Mouse (Mus musculus) thymus, postnatal 36 days (tissue): Measurements from ENCODE around the gene Cdc6.
"Not testable (repeated sequence)": the region's sequence is repeated elsewhere in the genome, so short reads cannot be mapped to it uniquely, and the experiment has no call there.

Source experiments
- DNase-seq, 2 experiments: peaks; one replicate each; pipeline ENCODE4 v3.0.0; 2022; ENCODE audit warnings: mixed read lengths in 2 of 2

The Cdc6 gene

DNA sequence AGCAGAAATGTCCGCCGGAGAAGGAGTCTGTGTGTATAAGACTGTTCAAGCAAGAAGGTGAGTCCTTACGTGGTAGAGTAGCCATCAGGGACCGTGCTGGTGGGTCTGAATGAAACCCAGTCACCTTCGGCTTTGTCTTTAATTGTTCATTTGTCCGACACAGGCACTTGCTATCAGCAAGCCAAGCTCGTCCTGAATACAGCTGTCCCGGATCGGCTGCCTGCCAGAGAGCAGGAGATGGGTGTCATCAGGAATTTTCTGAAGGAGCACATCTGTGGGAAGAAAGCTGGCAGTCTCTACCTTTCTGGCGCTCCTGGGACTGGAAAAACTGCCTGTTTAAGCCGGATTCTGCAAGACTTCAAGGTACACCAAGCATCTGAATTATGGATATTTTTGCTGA, 2.8 kb downstream of the Cdc6 start:
- DNase-seq = no peak

DNA sequence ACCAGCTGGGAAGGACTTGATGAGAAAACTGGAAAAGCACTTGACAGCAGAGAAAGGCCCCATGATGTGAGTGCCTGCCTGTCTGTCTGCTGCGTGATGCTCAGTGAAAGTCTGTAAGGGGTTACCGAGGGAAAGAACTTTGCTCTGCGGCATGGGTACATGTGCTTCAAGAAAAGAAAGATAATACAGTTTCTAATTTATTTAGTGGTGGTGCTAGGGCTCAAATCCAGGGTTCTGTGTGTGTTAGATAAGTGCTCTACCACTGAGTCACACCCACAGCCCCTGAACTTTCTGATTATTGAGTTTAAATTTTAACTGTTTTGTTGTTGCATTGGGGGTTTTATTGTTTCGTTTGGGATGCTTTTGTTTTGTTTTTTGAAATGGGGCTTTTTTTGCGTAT, 3.9 kb downstream of the Cdc6 start:
- no peak for DNase-seq

DNA sequence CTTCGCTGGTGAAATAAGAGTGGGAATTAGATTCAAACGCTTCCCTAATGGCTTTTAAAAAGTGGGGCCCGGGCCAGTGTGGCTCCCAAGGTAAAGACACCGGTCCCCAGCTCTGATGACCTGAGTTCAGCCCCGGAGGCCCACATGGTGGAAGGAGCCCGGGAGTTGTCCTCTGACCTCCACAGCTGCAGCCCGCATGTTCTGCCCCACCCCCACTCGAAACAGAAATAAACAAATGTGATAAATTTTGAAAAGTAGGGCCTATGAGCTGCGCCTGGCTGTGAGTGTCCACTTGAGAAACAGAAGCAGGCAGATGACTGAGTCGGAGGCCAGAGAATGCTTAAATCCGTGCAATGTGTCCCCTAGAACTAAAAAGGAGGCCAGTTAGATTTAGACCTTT, 6.6 kb downstream of the Cdc6 start:
- DNase-seq = no peak

DNA sequence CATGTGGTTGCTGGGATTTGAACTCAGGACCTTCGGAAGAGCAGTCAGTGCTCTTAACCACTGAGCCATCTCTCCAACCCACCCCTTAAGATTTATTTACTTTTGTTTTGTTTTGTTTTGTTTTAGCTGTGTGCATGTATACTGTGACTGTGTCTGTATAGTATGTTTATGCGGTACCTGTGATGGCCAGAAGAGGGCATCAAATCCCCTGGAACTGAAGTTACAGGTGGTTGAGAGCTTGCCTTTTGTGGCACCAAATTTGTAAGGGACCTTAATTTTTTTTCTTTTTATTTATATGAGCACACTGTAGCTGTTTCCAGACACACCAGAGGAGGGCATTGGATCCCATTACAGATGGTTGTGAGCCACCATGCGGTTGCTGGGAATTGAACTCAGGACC, 8.8 kb downstream of the Cdc6 start:
- DNase-seq = peak; percentile 43 to 45

DNA sequence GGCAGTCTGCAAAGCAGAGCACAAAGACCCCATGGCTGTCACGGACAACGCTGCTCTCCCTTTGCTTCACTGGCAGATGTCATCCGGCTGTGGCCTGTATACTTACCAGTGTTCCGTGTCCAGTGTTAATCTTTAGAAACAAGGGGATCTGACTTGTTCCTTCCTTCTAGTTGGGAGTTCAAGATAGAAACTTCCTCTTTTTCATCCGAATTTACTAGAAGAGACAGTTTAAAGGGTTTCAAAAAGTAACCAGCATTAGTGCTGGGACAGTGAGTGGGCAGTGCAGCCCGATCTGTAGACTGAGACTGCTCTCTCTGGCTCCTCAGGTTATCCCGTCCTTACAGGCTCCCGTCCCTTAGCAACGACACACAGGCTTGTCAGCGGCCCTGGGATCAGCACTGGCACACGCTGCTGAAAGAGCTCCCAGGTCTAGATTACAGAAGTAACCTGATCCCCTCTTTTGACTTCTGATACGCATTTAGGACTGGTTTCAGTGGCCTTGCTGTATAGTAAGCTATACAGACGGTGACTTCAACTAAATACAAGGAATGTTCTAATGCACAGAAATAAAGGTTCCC, 9.9 kb downstream of the Cdc6 start:
- DNase-seq = no peak

DNA sequence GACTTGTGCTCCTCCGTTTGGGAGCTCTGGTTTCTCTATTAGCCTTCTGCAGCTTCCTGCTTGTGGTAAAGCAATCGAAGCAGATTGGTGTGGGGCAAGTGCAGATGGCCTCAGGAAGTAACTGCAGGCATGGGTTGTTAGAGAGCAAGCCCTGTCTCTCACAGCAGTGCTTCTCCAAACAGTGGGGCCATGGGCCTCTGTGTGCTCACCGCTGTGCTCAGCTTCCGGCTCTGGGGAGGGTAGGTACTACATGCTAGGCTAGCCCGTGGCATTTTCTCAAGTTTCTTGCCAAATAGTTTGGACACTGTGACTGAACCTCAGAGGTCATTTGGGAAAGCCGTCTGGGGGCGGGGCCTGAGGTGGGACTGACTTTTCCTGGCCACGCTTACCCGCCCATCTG, 10.6 kb downstream of the Cdc6 start:
- DNase-seq = peak in 1 of 2 experiments; percentile 50

DNA sequence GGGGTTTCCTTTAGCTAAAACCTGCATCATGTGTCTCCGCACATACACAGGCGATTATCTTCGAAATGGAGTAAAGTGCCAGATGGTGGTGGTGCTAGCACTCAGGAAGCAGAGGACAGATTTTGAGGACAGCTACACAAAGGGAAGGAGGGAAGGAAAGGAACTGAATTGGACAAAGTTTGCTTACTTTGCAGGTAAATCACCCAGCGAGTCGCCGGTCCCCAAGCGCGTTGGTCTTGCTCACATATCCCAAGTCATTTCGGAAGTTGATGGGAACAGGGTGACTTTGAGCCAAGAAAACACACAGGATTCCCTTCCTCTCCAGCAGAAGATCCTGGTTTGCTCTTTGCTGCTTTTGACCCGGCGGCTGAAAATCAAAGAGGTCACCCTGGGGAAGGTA, 11.4 kb downstream of the Cdc6 start:
- no peak for DNase-seq

DNA sequence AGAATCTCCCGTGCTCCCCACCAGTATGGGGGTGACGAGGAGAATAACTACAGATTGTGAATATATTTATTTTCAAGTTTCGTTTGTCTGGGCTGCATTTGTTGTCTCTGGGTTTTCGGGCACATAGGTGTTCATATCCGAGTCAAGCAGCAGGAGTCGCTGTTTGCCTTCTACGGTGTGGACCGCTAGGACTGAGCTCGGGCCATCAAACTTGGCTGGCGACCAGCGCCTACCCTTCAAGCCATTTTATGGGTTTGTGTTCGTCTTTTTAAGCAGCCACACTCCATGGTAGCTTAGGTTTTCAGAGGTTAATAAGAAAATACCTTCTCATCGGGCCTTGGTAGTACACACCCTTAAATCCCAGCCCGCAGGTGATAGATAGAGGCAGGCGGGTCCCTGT, 14.2 kb downstream of the Cdc6 start:
- not testable (repeated sequence) for DNase-seq

DNA sequence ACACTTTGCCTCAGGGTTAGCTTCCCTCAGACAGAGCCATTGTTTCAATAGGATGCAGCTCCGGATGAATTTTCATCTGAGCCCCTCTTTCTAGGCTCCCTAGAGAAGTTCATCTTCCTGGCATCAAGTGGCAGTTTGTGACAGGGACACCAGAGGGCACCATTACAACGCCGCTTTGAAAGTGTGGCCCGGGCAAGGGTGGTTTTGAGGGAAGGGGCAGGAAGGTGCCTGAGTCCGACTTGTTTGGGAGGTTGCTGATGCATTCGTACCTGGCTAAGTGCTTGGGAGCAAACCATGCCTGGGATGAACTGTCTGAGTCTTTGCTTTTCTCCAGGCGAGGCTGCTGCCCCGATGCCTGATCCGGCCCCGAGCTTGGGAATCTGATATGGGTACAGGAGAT, 14.7 kb downstream of the Cdc6 start:
- DNase-seq = peak; percentile 65 to 70

DNA sequence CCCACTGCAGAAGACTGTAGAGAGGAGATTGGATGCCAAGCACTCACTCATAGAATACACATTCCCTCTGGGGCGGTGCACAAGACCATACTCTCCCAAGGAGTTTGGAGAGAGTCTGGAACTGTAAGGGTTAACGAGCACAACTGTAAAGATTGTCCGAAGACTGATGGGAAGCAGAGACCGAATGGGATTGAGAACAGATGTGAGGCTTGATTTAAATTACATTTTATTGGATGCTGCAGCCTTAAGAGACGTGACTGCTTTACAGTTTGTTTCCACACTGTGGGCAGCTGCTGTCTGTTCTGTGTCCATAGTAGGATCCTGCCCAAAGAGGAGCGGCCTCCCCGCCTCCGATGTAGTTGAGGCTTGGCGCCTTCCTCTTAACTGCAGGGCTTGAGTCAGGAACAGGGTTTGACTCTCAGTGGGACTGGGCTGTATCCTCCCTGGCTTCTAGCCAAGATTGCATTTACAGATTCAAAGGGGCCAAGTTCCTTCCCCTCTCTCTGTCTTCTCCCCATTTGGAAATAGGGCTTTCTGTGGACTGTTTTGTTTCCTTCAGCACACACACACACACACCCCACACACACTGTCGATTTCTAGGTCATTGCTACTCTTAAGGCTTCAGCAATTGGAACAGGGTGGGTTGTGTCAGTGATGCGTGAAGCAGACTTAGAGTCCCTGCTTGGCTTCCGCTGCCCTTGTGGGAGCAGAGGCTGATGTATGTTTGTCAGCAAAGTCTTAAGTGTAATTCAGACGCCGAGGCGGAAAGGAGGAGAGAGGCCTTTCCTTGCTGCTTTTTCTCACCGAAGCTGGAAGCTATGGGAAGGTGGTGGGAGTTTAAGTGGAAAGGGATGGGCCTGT, 15.5 kb downstream of the Cdc6 start:
- not testable (repeated sequence) for DNase-seq

DNA sequence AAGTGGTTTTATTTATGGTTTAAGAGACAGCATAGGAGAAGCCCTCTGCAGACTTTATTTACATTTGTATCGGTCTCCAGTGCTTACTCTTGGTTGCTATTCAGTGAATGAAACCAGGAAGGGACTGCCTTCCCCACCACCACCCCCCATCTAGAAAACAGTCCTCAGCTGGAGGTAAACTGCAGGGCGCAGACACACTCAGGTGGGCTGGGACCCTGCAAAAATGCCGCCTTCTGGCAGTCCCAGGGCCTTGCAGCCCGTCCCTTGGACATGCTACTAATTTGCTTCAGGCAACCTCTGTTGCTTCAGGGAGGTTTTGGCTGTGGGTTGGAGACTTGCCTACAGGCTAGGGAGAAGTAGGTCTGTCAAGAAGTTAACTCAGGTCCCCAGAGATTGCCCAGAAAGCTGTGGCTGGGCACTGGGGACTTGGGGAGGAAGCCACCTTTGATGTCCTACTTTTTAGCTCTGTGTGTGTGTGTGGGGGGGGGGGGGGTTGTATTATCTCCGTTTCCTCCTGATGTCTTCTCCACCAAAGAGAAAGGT, 17.1 kb downstream of the Cdc6 start:
- DNase-seq = no peak

DNA sequence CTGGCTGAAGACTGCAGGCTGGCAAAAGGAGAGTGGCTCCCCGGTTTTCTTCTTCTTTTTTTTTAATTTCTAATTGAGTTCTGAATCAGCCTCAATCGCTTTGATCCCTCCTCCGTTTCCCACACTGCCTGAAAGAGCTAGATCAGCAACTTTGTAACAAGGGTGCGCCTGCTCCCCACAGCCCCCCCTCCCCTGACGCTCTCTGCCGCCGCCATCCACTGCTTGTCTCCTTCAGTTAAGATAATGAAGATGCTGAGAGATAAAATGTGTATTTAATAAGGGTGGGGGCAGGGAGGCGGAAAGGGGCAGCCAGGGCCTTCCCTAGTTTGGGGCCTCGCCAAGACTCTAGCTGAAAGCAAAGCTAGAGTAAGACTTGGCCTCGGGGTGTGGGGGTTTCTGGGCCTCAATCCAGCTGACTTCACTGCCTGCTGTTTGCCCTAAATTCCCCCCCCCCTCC, 17.7 kb downstream of the Cdc6 start:
- no peak for DNase-seq

DNA sequence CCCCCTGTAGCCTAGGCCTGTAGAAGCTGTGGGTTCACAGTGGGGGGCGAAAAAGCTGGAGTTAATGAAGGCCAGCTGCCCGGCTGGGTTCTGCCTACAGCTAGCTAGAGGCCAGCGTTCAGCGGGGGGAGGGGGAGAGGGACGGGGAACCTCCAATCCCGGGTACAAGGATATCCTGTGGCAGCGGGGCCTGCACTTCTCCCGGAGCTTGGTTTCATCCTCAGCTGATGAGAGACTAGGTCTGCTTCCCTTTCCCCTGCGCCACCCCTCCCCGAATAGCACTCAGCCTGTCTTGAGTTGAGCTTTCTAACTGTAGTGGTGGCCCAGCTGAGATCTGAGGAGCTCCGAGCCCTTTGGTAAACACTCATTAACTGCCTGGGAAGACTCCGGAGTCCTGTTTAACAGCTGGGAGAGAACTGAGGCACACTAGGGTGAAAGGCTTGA, 18.3 kb downstream of the Cdc6 start:
- DNase-seq = no peak

DNA sequence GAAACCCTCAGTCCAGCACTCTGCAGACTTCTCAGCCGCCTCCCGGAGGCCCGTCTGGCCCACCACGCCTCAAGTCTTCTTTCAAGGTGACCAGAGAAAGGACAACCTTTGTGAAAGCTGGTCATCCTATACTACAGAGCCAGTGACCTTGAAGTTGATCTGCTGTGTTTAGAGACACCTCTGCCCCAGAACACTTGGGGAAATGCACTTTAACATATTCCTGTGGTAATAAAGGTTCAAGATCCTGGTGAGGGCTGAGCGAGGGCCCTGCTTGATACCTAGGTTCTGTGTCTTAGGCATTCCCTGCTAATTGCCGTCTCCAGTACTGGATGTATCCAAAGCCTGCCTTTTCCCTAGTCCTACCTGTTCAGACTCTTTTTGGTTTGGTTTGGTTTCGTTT, 19.0 kb downstream of the Cdc6 start:
- no peak for DNase-seq

DNA sequence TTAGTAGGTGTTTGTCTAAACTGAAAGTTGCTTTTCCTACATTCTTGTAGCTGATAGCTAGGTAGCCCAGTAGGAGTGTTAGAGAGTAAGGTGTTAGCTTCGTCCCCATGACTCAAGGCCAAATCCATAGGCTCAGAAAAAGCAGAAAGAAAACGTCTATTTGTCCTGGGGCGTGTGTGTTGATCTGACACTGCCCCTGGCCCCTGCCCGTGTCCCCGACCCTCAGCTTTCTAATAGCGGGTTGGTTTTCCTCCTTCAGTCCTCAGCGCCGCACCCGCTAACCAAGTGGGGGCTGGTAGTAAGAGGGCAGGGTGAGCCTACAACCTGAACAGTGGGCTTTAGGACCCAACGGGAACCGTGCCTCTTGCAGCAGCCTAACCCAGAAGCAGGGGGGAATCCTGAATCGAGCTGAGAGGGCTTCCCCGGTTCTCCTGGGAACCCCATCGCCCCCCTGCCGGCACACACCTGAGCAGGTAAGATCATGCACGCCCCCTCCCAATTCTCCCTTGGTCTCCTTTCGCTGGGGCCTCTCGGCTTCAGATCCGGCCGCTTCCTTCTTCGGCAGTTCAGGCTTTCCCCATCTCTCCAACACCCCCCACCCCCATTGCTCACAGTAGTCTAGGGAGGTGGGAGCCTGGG, 20.0 kb downstream of the Cdc6 start, which contains the start of gene Rara:
Rara (plus strand) TSS at position 381 of the 639 bp plus-strand sequence.
- DNase-seq = peak in 1 of 2 experiments; percentile 41

DNA sequence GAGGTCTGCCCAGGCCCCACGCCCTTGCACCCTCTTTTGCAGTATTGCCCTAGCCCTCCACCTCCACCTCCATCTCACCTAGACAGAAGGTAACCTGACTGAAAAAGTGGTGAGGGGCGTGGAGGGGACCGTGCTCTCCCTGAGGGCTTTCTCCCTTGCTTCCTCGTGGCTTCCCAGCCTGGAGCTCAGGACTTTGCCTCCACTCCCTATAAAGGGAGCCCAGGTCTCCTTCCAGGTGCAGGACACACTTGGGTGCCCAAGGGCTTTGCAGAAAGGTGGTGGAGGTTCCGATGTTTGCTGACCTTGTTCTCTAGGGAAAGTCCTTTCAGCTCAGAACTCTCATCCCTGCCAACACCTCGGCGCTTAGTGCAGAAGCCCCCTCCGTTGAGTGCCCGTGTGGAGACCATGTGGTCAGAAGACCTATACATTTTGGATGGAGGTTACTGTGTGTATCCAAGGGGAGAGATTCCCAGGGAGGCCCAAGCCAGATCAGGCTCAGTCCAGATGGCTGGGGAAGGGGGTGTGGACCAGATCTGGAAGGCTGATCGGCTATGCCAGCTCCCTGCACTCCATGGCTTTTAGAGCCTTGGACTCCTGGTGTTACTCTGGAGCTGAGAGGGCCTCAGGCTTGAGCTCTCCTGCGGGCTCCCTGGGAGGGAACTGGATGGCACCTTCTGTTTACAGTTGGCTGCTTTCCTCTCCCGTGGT, 20.7 kb downstream of the Cdc6 start:
- no peak for DNase-seq

DNA sequence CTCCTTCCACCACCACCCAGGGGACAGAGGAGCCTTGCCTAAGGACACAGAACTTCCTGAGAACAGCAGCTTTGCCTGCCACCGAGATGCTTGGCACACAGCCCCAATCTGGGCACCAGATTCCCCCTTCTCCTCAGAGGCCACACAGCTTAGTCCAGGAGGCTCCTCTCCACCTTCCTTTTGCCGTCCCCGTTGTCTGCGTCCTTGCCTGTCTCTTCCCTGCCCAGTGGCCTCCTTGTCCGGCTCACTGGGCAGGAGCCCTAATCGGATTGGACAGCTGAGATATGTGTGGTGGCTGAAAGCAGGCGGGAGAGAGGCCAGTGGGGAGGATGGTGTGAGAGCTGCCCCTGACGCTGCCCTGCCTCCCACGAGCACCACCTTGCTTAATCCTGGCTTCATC, 21.9 kb downstream of the Cdc6 start:
- no peak for DNase-seq

DNA sequence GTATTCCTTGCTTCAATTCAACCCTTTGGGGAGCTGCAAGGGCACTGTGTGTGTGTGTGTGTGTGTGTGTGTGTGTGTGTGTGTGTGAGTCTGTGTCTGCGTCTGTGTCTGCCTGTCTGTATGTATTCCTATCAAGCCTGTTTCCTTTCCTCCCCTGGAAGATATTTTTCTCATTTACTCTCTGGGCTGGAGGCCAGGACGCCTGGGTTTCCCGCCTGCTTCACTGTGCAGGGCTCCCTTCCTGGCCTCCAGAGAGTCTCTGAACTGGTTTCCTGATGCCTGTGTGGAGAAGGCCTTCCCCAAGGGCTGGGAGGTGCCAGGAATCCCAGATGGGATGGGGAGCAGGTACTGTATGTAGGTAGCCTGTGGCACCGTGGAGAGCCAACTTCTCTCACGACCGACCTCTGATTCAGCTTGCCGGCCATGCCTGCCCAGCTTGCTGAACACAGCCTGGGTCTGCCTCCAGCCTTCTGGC, 22.6 kb downstream of the Cdc6 start:
- no peak for DNase-seq

DNA sequence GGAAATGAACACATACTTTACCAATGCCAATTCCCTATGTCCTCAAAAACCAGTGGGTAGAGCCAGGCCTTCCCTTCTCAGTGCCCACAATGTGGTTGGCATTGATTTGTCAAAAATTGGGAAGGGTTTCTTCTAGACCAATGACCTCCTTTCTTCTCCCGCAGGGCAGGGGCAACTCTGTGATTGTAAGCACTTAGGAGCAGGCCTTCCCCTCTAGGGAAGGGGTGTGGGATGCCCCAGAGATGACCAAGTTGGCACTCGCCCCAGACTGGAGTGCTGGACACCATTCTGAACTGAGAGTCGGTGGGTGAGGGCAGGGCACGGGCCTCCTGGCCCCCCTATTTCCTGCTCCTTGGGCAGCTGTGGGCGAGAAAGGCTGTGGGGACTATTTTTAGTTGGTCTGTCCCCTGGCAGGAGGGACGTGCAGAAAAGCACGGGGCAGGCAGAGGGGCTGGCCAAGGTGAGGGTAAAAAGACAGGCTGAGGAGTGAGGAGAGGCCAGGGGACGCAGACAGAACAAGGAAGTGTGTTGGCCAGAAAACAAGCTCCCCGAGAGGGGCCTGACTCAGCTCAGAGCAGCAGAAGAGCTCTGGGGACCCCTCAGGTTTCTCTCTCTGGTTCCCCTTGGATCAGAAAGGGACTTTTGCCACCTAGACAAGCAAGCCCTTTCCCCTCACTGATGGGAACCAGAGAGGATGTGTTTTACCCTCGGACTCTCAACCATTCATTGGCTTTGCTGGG, 23.3 kb downstream of the Cdc6 start:
- DNase-seq = no peak

DNA sequence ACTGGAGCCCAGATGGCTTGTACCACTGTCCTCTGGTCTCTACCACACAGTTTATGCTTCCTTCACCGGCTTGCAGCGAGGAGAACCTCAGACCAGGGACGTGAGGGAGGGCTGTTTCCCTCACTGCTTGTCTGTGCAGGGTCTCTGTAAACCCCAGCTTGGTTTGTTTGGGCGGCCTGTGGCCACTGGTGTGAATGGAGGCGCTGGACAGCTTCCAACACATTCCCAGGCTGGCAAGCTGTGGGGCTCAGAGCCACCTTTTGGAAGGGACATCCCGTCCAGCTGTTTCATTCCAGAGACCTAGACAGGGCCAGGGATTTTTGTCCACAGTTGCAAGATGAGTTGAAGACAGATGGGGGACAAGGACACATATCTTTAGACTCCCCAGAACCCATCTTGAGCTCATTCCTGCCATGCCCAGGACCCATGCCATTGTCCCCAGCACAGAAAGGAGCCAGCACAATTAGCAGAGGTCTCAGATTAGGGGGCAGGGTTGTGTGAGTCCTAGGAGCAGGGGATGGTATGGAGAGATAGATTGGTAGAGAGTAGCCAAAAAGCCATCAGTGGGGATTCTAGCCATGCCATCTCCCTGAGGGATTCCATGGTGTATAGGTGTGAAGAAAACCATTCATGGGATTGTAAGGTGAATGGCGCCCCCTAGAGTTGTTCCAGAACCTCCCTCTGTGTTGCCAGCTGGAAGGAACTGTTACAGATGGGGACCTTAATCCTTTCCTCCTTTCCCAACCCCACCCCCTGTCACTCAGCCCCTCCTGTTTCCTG, 24.1 kb downstream of the Cdc6 start:
- DNase-seq = no peak
